Mouse (Mus musculus) T-cell, adult 66 days (primary cell): ENCODE data around the gene Crym. TPM values are rescaled to one million over a fixed set of nuclear protein-coding genes. Genes with fewer than 3 reads are reported as not detected.

ENCODE experiments used
- total RNA-seq, 2 experiments: library from RNA; stranded (reverse); gene quantifications; 3 replicates in 1 of 2; 4 replicates in 1 of 2; pipeline ENCODE4 v1.2.4; 2023

Crym gene
- not detected for total RNA-seq

GRCm38 (mm10) chr7:120201771-120202170 is at the start of gene Crym:
Gene Crym (minus strand): TSS chr7:120202111.

GRCm38 (mm10) chr7:120203789-120204188 is 1.9 kb upstream of the Crym start, which contains the start of gene Abca14:
Gene Abca14 (plus strand): TSS chr7:120203961.

GRCm38 (mm10) chr7:120173603-120174244 is 28.2 kb downstream of the Crym start, which contains the start of gene Anks4b:
Gene Anks4b (plus strand): TSS chr7:120173858.

GRCm38 (mm10) chr7:120145191-120145590 is 56.7 kb downstream of the Crym start, which contains the start of gene Zp2:
Gene Zp2 (minus strand): TSS chr7:120145291.

Other genes with a start within 250 kb of the Crym start
- gene Dnah3, start 106.8 kb downstream of the Crym start, total RNA-seq, result not detected
- gene Tmem159, start 99.8 kb downstream of the Crym start, total RNA-seq, result 1 to 10 TPM in 1 of 2 experiments, under 1 TPM in 1; 0.41 to 1.8 TPM
- gene Zp2, start 56.8 kb downstream of the Crym start, total RNA-seq, result not detected
- not detected for gene Anks4b, start 28.3 kb downstream of the Crym start, total RNA-seq
- not detected for gene Abca14, start 1.9 kb upstream of the Crym start, total RNA-seq
- gene Abca15, start 126.6 kb upstream of the Crym start, total RNA-seq, result not detected
- gene Abca16, start 207.5 kb upstream of the Crym start, total RNA-seq, result not detected